Mouse (Mus musculus) kidney, adult 11 months (tissue): ENCODE measurements around the gene Dynlt1f.
"Not testable (repeated sequence)": the region's sequence is repeated elsewhere in the genome, so short reads cannot be mapped to it uniquely, and the experiment has no call there.

Experiments used
- DNase-seq: peaks from one replicate; pipeline ENCODE4 v3.0.0; 2022

Dynlt1f gene

DNA sequence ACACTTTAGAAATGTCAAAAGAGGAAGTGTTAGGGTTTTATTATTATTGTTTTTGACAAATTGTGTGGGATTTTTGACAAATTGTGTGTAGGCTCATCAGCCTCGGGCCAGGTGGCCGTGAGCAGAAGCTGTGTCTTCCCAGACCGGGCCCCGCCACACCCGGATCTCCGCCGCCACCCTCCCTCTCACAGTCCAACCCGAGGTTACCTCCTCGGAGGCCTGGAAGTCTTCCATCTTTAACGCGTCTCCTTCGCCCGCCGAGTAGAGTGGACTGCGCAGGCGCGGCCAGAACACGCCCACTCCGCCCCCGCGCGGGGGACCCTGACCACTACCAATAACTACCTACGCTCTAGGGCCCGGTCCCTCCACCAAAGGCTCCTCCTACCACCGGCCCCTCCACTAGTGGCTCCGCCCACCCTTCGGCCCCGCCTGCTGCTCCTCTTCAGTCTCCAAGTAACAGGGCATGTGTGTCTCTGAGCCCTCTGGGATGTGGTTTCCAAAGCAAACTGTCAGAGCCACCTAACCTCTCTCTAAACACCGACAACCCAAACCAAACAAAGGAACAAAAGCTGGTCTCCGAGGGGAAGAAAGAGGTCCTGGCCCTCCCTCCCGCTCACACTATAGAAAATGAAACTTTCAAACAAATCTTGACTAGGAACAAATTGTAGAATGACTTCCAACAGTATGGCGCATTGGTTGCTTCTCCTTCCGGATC, at the start of gene Dynlt1f:
Gene Dynlt1f (minus strand): TSS at position 334 of the 715 bp plus-strand sequence.
- DNase-seq: peak; percentile 89

DNA sequence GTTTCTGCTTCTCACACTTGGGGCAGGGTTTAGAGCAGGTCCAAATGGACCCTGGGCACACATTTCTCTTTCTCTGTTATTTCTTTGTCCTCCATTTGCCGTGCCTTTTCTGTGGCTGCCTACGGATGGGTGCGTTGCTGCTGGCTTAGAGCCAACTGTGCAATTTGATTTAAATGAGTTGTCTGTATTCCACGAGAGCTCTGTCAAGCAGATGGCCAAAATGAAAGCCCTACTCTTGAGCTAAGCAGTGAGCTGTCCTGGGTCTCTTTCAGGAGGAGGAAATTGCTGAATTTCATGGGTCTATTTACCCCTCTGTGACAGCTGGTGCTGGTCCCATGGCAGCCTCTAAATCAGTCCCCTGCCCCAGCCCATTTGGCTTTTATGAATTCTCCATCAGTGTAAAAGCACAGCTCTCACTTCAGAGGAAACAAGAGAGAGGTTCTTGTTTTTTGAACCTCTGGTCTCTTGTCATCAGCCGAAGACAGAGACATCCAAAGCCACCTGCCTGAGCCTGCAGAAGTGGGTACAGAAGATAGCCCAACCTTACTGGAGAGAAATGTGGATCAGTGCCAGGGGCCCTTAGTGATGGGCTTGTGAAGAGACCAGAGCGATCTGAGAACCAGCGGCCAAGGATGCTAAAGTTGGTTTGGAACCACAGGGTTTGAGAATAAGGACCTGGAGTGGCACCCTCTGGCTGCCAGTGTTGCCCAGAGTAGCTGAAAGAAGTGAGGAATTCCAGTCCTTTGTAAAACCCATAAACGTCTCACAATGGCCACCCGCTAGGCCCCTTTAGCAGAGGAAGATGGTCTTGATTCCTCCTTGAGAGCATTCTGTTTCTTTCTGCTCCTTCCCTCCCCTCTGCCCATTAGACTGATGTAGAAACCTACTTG, 47.9 kb upstream of the Dynlt1f start:
- DNase-seq: not testable (repeated sequence)

DNA sequence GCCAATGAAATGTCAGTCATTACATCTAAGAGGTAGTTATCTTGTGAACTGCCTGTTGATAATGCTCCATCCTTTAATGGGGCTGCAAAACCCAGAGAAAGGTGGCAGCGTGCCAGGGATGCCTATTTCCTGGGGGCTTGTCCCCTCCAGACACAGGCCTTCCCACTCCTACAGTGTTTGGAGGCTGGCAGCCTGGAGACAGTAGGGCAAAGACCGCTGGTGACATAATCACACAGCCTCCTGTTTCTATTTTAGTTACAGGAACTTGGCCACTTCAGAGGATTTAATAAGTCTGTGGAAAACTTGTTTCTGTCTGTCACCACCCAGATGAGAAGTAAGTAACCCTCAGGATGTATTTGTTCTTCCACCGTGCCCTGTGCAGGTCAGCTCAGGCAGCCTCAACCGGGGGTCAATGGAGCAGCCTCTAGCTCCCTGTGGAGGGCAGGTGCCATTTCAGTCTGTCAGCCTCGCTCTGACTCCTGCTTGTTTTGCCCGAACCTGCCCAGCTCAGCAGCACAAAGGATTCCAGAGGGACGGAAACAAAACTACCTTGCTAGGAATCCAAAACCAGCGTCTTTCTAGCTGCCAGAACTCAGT, 47.0 kb upstream of the Dynlt1f start:
- peak; percentile 36 for DNase-seq

DNA sequence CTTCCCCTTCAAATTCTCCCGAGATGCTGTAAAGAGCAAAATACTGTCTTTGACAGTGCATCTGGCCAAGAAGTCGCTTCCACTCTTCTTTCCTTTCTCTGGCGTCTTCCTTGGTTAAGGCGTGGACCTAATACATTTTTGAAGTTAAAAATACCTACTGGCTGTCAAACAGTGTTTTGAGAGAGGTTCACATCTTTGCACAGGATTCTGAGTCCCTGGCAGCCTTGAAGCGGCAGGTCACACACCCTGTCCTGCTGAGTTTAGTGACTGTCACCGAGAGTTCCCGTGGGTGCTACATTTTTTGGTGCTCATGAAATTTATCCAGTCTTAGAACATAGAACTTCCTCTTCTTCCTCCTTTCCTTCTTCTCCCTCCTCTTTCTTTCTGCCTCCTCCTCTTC, 44.4 kb upstream of the Dynlt1f start:
- not testable (repeated sequence) for DNase-seq

DNA sequence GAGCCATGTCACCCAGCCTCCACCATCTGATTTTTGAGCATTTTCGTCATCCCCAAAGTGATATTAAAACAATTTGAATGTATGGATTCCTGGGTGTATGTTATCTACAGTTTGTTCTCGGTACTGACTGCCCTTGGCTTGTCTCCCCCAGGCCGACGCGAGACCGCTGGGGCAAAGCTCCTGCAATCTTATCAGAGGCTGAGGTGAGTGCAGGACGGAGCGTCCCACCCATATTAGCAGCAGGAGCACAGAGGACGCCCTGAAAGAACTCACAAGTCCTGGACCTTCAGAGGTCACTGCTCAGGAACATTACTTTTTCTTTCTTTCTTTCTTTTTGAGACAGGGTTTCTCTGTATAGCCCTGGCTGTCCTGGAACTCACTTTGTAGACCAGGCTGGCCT, 43.8 kb upstream of the Dynlt1f start:
- not testable (repeated sequence) for DNase-seq

DNA sequence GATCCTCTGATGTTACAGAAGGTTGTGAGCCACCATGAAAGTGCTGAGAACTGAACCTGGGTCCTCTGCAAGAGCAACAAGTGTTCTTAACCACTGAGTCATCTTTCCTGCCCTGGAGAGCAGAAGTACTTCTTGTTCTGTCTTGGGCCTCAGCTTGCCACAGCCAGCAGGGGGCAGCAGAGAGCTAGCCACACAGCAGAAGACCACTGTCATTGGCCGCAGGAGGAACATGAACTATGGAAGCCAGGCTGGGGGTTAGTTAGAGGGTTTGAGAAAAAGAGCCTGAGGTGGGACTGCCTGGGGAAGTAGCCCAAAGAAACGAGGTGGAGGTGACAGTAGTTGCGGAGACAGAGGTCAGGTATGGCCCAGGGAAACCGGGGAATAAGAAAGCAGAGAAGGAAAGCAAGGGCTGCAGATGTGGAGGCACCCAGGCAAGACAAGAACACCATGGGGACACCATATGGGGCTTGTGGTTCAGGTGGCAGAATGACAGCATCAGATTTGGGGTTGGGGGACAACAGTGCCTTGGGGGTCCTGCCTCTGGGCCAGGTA, 41.6 kb upstream of the Dynlt1f start:
- peak; percentile 68 for DNase-seq

DNA sequence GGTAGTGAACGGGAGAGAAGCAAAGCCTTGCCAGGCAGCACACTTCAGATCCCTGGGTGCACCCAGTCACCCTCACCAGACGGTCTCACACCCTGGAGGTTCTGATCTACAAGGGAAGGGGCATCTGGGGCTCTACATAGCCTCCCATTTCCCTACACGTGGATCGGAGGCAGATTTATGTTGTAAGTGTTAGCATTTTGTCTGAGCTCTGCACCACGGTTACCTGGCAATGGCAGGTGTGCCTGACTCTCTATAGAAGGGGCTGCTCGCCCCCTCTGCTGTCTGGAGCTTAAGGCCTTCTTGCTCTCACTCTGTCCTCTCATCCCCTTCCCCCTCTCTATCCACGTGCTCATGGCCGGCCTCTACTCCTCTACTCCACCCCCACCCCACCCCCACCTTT, 40.8 kb upstream of the Dynlt1f start:
- DNase-seq: not testable (repeated sequence)

DNA sequence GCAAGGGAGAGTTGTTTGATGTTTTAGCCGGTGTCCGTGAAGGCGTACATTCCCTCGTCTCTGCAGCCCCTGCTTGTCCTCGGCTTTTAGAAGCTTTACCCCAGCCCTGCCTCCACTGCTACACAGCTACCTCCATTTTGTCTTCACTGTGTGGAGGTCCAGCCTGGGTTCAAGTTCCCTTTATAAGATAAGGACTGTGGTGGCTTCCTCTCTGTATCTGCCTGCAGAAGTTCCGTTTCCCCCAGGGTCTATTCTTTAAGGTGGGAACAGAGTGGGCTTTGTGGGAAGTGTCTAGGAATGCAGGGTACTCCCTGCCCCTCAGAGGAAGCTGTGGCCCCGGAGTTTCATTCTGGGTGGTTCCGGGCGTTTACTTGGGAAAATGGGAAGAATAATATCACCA, 40.0 kb upstream of the Dynlt1f start:
- not testable (repeated sequence) for DNase-seq

DNA sequence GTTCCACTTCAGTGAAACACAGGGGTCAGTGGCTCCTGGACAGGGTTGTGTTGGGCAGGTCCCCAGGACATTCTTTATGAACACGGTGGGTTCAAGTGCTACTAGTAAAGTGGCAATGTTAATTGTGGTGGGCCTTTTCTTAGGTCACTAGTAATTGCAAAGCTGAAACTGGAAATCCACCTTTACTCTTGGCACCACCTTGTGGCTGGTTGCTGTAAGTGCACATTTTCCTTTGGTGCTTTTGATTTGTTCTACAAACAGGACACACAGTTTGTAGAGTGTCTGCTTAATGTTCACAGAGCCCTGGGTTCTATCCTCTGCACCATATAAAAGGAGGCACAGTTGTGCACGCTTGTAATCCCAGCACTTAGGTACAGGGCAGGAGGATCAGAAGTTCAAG, 35.9 kb upstream of the Dynlt1f start:
- DNase-seq: peak; percentile 73

DNA sequence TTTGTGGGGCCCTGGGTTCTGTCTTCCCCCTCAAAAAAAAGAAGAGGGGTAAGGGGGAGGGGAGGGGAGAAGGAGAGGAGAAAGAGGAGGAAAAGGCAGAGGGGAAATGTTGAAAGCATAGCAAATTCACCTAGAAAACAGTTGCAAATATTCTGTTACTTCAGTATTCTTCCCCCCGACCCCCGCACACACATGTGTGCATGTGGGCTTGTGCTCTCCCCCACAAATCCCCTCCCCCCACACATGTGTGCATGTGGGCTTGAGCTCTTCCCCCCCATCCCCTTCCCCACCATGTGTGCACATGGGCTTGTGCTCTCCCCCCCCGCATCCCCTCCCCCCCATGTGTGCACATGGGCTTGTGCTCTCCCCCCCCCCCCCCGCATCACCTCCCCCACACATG, 33.6 kb upstream of the Dynlt1f start:
- DNase-seq: not testable (repeated sequence)

DNA sequence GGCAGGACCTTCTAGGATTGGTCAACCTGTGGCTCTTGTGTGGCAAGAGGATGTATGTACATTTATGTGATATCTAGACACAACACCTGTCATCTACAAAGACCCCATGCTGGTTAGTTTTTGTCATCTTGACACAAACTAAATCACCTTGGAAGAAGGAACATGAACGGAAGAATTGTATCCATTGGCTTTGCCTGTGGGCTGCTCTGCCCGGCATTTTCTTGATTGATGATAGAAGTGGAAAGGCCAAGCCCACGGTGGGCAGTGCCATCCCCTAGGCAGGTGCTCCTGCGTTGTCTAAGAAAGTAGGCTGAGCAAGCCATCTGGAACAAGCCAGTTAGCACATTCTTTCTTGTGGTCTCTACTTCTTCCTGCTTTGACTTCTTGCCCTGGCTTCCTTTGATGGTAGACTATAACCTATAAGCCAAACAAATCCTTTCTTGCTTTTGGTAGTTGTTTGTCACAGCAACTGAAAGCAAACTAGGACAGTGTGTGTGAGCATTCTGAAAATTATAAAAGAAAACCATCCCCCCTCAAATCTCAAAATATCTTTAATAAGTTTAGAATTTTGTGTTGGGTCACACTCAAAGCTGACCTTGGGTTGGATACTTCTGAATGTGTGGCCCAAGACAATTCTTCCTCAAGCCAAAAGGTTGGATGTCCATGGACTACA, 30.7 kb upstream of the Dynlt1f start:
- not testable (repeated sequence) for DNase-seq

DNA sequence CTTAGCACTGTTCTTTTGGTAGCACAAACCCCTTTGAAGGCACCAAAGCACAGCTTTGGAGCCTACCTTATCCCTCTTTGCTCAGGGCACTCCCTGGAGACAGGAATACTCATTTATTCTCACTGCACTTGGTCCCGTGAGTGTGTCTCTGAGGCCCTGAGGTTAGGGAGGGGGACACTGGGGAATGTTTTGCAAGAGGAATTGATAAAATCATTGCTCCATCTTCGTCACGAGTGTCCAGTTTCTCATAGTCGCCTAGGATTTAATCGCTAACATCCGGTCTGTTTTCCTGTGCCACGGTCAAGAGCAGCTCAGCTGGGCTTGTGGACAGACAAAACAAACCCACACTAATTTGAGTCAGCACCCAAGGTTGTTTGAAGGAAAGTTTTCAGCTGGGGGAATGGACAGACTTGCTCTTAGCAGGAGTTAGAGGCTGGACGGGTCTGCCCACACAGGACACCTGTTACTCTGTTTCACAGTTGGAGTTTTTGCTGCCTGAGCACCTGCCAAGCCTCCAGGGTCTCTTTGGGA, 29.7 kb upstream of the Dynlt1f start:
- DNase-seq: peak; percentile 43

DNA sequence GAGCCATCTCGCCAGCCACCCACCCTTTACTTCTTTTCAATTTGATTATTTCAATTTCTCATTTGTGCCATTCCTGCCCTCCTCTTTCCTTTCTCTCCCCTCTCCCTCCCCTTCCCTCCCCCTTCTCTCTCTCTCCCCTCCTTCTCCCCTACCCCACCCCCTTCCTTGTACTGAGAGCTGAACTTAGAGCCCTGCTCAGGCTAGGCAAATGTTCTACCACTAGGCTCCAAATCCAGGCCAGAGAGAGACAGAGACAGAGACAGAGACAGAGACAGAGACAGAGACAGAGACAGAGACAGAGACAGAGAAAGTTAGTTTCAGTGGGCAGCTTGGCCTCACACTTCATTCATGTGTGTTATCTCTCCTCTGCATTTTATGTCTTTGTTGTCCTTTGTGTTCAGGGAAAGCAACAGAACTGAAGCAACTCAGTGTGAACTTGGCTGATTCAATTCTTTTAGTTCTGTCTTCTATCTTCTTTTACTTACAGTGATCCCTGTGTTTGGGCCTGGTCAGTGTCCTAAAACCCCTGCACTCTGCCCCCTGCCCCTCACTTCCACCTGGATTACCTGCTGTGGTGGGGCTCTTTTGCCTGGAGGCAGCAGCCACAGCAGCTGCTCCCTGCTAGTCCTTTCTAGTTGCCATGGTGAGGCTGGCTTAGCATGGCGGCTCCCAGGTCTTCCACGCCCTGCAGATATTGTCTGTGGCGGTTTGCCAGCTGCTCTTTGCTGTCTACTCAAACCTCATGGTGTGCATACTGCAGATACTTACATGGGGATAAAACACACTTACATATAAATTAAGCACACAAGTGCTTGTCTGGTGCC, 29.0 kb upstream of the Dynlt1f start:
- DNase-seq: not testable (repeated sequence)

DNA sequence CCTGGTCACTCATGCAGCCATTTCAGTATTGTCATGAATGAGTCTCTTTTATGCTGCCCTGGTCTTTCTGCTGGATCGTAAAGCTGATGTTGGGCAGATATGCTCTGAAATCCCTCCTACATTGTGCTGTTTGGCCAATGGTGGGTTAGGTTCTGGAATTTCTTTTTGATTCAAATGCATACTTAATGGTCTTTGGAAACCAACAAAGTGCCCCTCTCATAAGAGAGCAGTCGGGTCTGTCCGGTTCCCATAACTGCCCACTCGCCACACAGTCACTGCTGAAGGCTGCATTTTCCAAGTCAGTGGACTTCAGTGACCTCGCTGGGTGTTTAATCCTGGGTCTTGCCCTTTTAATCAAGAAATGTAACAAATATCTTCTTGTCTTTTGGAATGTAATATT, 28.0 kb upstream of the Dynlt1f start:
- not testable (repeated sequence) for DNase-seq

DNA sequence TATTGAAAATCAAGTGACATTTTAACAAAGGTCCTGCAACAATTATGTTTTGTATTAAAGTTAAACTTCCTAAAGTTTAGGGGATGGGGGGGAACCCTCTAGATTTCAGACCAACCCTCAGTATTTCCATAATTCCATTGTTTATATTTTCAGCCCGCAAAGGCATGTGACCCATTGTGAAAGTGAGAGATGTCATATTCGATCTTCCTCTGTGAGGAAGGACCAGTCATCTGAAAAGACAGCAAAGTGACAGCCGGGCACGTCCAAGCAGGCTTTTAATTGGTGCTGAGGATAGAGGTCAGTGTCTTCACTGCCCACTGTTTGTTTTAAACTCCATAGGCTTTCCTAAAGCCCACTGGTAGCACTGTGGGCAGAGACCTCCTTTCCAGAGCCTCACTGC, 26.0 kb upstream of the Dynlt1f start:
- DNase-seq: not testable (repeated sequence)

DNA sequence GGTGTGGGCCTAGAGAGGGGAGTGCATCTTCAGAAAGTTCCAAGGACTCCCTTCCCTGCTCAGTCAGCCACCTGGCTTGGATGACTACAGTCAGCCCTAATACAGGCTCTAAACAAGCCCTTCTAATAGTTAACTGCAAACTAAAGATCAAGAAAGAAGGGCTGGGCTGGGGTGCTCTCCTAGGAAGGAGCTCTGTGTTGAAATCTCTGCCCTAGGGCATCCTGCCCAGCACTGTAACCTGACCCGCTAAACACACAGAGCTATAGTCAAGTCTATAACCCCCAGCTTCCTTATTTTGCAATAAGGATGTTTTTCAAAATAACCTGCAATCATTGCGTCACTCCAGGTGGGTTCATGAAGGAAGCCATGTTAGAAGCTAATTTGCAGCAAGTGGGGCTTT, 22.4 kb upstream of the Dynlt1f start:
- DNase-seq: not testable (repeated sequence)

DNA sequence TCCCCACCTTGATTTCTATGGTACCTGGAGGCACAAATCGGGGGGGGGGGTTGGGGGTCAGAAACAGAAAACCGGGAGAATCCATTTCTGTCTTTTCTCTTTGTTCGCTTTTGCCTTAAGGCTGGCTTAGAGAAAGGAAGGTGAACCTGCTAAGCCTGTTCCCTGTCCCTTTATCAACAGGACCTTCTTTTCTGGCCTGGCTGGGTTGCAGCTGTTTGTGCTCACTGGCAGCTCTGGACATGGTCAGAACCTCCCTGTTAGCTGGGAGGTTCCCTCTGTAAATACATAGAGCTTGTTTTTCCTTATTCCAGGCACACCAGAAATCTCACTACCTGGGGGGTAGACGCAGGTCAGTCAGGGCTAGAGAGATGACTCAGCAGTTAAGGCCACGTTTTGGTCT, 18.6 kb upstream of the Dynlt1f start:
- DNase-seq: not testable (repeated sequence)

DNA sequence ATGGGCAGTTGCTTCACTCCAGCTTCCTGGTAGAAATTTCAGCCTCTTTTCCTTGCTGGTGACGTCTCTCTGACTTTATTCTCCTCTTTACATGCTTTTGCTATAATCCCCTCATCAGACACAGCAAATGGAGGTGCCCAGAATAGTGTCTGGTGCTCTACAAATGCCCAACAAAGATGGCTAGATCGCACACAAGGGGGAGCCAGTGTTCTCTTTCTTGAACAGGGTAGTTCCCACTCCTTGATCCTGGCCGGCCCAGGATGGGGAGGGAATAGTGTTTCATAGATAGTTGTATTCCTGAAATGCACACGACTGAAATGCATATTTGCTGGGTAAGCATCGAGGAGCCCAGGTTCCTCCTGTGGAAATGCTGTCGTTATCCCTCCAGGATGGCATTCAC, 12.8 kb upstream of the Dynlt1f start:
- not testable (repeated sequence) for DNase-seq

DNA sequence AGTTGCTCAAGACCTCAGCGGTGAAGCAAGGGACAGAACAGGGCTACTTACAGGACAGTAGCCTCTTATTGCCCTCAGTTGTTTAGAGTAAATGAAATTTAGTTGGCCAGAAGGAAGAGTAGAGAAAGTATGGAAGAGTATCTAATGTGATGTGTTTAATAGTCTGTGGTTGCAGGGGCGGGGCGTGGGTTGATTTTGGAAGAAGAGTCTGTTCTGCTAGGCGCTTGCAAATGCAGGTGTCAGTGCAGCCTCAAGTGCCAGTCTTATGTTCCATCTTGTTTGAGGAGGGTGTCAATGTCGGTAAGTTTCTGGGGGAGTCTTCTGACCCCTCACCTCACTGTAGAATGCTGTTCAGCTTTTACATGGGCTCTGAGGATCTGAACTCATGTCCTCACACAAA, 9.7 kb upstream of the Dynlt1f start:
- not testable (repeated sequence) for DNase-seq

DNA sequence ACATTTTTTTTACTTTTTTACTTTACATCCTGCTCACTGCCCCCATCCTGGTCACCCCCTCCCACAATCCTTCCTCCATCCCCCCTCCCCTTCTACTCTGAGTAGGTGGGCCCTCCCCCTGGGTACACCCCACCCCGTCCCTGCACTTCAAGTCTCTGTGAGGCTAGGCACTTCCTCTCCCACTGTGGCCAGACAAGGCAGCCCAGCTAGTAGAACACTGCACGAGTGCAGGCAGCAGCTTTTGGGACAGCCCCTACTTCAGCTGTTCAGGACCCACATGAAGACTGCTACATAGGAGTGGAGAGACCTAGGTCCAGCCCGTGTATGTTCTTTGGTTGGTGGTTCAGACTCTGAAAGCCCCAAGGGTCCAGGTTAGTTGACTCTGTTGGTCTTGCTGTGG, 7.1 kb upstream of the Dynlt1f start:
- not testable (repeated sequence) for DNase-seq

DNA sequence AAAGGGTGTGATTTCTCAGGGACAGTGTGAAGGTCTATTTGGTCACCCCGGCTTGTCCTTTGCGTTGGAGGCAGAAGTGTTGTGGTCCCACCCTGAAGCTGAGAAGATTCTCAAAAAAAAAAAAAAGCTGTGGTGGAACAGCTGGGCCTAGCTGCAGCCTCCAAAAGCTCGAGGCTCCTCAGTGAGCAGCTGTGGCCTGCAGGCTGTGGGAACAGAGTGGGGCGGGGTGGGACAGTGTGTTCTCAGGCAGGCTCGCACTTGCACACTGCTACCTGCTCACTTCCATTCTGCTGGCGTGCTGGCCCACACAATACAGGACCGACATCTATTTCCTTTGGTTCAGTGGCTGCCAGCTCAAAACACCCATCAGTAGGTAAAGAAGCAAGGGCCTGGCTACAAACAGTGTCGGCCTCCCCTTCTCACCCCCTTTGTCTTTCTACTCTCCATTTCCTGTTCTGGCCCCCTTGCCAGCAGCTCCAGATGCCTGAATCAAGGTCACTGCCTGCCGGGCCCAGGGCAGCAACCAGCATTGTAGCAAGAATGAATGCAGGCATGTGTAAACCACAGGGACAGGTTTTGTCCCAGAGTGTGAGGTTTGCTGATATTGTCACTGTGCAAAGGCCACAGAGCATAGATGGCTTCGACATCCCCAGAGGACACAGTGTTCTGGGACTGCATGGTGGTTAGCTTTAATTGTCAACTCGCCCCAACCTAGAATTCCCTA, 5.6 kb upstream of the Dynlt1f start:
- not testable (repeated sequence) for DNase-seq
